Comparison of ENCODE assay signal across 8 mouse cellular contexts in the genomic region with DNA sequence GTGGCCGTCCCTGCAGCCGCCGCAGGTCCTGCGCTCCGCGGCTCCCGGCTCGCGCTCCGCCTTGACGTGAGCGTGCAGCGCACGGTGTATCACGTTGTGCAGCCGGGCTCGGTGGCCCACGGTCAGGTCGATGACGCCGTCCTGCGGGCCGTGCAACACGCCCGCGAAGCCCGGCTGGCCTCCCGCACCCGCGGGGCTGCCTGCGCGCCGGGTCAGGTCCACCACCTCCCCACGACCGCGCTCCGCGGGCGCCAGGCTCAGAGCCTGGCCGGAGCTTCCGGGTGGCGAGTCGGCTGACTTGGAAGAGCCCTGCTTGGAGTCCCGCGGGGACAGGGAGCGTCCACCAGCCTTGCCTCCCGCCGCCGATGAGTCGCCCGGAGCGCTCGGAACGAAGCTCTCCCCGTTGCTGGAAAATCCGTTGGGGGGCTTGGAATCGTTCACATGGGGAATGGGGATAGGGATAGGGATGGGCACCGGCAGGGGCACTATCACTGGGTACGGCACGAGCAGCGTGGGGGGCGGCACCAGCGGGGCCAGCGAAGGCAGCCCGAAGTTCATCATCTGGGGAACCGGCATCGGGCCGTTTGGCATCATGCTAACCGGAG.
DNase-seq lines count a peak whose midpoint lies in the region; ATAC-seq and TF ChIP-seq lines count a peak whose summit lies in the region.

No protein-coding gene starts in this region.

- peak; percentile 67; the same call in 1 of the 2 replicates for ATAC-seq in lung, embryonic 14.5 days (ENCODE audit: insufficient read depth)
- ATAC-seq in embryonic facial prominence, embryonic 15.5 days (ENCODE audit: insufficient number of reproducible peaks, low FRiP score, low TSS enrichment, low read depth): no peak
- ATAC-seq in hindbrain, embryonic 13.5 days (ENCODE audit: low FRiP score): peak; percentile 74

- peaks cover 45% of the 10 kb centered on the region for H3K27me3 ChIP-seq in lung, embryonic 14.5 days (ENCODE audit: insufficient read depth, low read length)
- H3K27me3 ChIP-seq in embryonic facial prominence, embryonic 15.5 days: peaks cover 33% of the 10 kb centered on the region
- H3K27me3 ChIP-seq in hindbrain, embryonic 13.5 days: peaks cover 38% of the 10 kb centered on the region

- peak overlapping the region; percentile 49 for H3K9ac ChIP-seq in lung, embryonic 14.5 days
- H3K9ac ChIP-seq in embryonic facial prominence, embryonic 15.5 days: peak overlapping the region; percentile 21; the same call in 1 of the 2 replicates
- H3K9ac ChIP-seq in hindbrain, embryonic 13.5 days: peak overlapping the region; percentile 82

- H3K9me3 ChIP-seq in lung, embryonic 14.5 days (ENCODE audit: low read depth, low read length): no peaks in the 10 kb centered on the region
- no peaks in the 10 kb centered on the region for H3K9me3 ChIP-seq in embryonic facial prominence, embryonic 15.5 days (replicated peaks)
- H3K9me3 ChIP-seq in hindbrain, embryonic 13.5 days: no peaks in the 10 kb centered on the region

- H3K36me3 ChIP-seq in lung, embryonic 14.5 days (ENCODE audit: insufficient read depth): no peaks in the 10 kb centered on the region
- H3K36me3 ChIP-seq in embryonic facial prominence, embryonic 15.5 days: no peaks in the 10 kb centered on the region
- peaks cover 13% of the 10 kb centered on the region for H3K36me3 ChIP-seq in hindbrain, embryonic 13.5 days

- 0 out of 2 replicates have a peak, but pooled peaks cover 2% of the 10 kb centered on the region for H3K4me1 ChIP-seq in lung, embryonic 14.5 days (ENCODE audit: insufficient read depth)
- H3K4me1 ChIP-seq in brown adipose tissue, adult 24 weeks (ENCODE audit: control insufficient read depth, insufficient read depth, insufficient read length, low read length): no peaks in the 10 kb centered on the region
- peaks cover 16% of the 10 kb centered on the region for H3K4me1 ChIP-seq in embryonic facial prominence, embryonic 15.5 days
- H3K4me1 ChIP-seq in hindbrain, embryonic 13.5 days (replicated peaks): peaks cover 30% of the 10 kb centered on the region

- 1% methylated on average over 69 of the region's 69 CpGs for WGBS in lung, embryonic 14.5 days
- 2% methylated on average over 68 of the region's 69 CpGs for WGBS in embryonic facial prominence, embryonic 15.5 days
- WGBS in hindbrain, embryonic 13.5 days: under 1% methylated on average over 69 of the region's 69 CpGs

- DNase-seq in lung, embryonic 14.5 days: peak; percentile 43
- DNase-seq in lung, postnatal 25 days (ENCODE audit: low spot score): no peak
- DNase-seq in mesoderm, embryonic 11.5 days (ENCODE audit: low read depth, low spot score): peak; percentile 45
- DNase-seq in layer of hippocampus, postnatal 36 days: no peak
- DNase-seq in layer of hippocampus, adult 11-12 months (ENCODE audit: low spot score): no peak

- TF ChIP-seq CTCF in lung, embryonic 14.5 days (IDR thresholded peaks at IDR 0.05; ENCODE audit: low read depth): no peak

- peak overlapping the region; percentile 55 for H3K4me3 ChIP-seq in lung, embryonic 14.5 days (ENCODE audit: low read depth, low read length)
- H3K4me3 ChIP-seq in brown adipose tissue, adult 24 weeks (ENCODE audit: insufficient read depth, low read depth, low read length): peak overlapping the region; percentile 59
- H3K4me3 ChIP-seq in embryonic facial prominence, embryonic 15.5 days (replicated peaks): peak overlapping the region; percentile 55
- H3K4me3 ChIP-seq in hindbrain, embryonic 13.5 days: peak overlapping the region; percentile 48

- no peak overlapping the region for H3K27ac ChIP-seq in lung, embryonic 14.5 days (ENCODE audit: low read depth)
- H3K27ac ChIP-seq in brown adipose tissue, adult 24 weeks (replicated peaks; ENCODE audit: low read depth, low read length): no peak overlapping the region
- H3K27ac ChIP-seq in embryonic facial prominence, embryonic 15.5 days (replicated peaks): no peak overlapping the region
- no peak overlapping the region for H3K27ac ChIP-seq in hindbrain, embryonic 13.5 days

- peak overlapping the region; percentile 94 for H3K4me2 ChIP-seq in lung, embryonic 14.5 days
- H3K4me2 ChIP-seq in embryonic facial prominence, embryonic 15.5 days (replicated peaks): peak overlapping the region; percentile 97
- H3K4me2 ChIP-seq in hindbrain, embryonic 13.5 days: peak overlapping the region; percentile 93

Comparison
In these comparisons a context has a peak if more than half of its experiments do, and no peak if none do; other contexts are left out.
1. DNase-seq: peak in lung, embryonic 14.5 days (single experiment) and mesoderm, embryonic 11.5 days (single experiment); none in lung, postnatal 25 days (single experiment), layer of hippocampus, postnatal 36 days (0 of 2) and layer of hippocampus, adult 11-12 months (single experiment).
2. H3K9ac ChIP-seq: peak in every context shown above with its lines; median percentile 82 in hindbrain, embryonic 13.5 days; 49 in lung, embryonic 14.5 days; 21 in embryonic facial prominence, embryonic 15.5 days.
3. Peak in every context shown above with its lines, with median percentiles within 50 percentile points of each other: H3K4me2 ChIP-seq and H3K4me3 ChIP-seq.